Mouse (Mus musculus) testis, adult 2 months (tissue): ENCODE measurements around the gene Klk1b27.

Experiments
- CTCF ChIP-seq: fragments of 200-500 bp; IDR thresholded peaks from 2 replicates; pipeline ENCODE4 v1.5.1; 2012; ENCODE audit warnings: low read depth, mild to moderate bottlenecking, inconsistent platforms, low read length, moderate library complexity; ENCODE audit not compliant: control insufficient read depth, insufficient read depth, insufficient replicate concordance
- POLR2A ChIP-seq: fragments of 200-500 bp; IDR thresholded peaks from 2 replicates; pipeline ENCODE4 v1.6.1; 2012; ENCODE audit warnings: low read depth, mild to moderate bottlenecking, inconsistent platforms, low read length, moderate library complexity; ENCODE audit not compliant: control insufficient read depth

GRCm38 (mm10) chr7:44072117-44072516 lies 20.0 kb downstream of the Klk1b27 start:
- TF ChIP-seq CTCF (no peak), POLR2A (no peak)
